Mouse (Mus musculus) right cerebral cortex, postnatal 36 days (tissue): Measurements from ENCODE around the gene Clba1.

Experiments
- DNase-seq, 2 experiments: peaks; one replicate each; pipeline ENCODE4 v3.0.0; 2022; ENCODE audit warnings: low spot score in 2 of 2, mixed read lengths in 1 of 2

Clba1 gene

GRCm38 (mm10) chr12:112808587-112809364 is at the start of gene Clba1:
Gene Clba1 (plus strand): TSS chr12:112808937.
- peak; percentile 93 to 95 for DNase-seq

GRCm38 (mm10) chr12:112759471-112759870 is 49.3 kb upstream of the Clba1 start:
- DNase-seq, result no peak

DNA sequence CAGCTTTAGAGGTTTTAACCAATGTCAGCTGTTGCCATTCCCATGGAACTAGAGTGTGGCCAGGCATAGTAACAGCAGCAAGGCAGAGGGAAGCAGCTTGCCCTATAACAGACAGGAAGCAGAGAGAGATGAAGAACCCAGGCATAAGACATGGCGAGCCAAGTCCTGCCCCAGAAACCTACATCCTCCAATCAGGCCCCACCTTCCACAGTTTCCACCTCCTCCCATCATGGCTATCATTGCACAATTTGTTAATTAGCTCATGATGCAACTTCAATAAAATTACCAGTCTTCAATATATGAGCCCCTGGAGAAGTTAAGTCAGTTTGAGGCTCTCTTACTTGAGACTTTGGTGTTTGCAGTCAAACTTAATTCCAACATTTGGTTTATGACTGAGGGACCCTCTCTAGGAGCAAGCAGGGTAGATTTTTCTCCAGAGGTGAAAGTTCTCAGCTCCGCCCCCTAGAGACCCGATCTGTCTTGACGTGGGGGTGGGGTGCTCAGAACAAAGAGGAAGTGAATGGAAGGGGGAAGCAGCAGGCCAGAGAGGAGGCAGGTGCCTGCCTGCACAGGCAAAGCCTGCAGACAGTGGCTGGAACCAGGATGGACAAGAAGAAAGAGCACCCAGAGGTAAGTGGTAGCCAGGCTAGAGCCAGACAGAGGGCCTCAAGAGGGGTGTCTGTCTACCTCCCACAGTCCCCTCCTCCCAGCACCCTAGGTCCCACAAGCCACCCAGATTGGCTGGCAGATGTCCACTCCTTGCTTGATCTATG is 48.4 kb upstream of the Clba1 start, which contains the start of gene Pld4:
Gene Pld4 (plus strand): TSS at position 502 of the 773 bp plus-strand sequence.
- no peak for DNase-seq

DNA sequence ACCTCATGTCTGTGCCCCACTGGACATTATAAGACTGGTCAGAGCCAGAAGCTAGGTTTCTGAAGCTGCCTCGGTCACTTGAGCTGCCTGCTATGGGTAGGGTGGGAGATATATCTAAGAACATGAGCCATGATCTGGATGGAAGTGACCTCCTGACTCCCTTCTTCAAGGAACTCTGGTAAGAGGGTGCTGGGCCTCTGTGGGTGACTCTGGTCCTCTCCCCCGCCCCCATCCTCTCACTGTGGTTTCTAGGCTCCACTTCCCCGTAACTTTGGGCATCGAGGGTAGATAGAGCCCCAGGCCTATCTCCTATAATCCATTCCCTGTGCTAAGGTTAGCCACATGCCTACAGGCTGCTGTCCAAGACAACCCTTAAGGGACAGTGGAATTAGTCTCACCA is 47.3 kb upstream of the Clba1 start:
- DNase-seq, result no peak

DNA sequence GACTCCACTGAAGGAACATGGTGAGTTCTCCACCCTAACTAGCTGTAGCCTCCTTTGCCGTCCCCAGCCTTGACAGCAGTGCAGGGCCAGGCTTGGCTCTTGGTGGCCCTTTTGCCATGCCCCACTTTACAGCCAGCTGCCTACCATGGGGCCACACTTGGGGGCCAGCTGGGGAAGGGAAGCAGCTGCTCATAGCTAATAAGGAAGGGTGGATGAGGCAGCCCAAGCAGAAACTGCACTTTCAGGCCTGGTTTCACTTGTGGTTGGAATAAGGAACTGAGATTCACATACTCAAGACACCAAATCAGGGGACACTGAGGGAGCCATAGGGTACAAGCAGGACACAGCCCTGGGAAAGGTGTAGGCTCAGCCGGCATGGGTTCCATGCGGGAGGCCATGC is 46.7 kb upstream of the Clba1 start:
- no peak for DNase-seq

DNA sequence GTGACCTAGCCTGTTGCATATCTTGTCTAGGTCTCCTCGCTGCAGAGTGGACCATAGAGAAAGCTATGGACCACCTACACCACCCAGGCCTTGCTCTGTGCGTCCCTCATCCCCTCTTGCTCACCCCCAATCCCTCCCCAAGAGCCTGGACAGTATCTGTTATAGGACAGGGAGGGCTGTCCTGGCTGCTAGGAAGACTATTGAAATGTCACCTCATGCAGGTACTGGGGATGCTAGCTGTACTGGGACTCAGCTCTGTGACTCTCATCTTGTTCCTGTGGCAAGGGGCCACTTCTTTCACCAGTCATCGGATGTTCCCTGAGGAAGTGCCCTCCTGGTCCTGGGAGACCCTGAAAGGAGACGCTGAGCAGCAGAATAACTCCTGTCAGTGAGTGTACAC is 45.6 kb upstream of the Clba1 start:
- no peak for DNase-seq

DNA sequence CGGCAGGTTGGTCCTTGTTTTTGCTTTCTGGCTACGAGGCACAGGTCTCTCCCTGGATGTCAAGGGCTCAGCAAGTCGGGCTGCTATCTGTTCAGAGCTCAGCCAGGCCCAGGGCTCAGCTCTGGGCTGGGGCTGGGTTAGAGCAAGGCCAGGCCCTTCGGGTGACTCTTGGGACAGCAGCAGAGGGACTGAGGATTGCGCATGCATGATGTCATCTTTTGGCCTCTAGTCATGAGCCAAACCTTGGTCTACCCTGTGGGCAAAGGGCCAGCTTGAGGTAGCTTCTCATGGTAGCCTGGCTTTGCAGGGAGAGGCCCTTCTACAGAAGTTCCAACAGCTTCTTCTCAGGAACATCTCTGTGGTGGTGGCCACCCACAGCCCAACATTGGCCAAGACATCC is 44.6 kb upstream of the Clba1 start:
- DNase-seq, result no peak

- no peak for DNase-seq
These were observed 43.7 kb upstream of the Clba1 start for GRCm38 (mm10) chr12:112764991-112765390.

GRCm38 (mm10) chr12:112766586-112766985 is 42.2 kb upstream of the Clba1 start:
- DNase-seq, result no peak

- no peak for DNase-seq
These were observed 41.5 kb upstream of the Clba1 start for GRCm38 (mm10) chr12:112767036-112767890.

DNA sequence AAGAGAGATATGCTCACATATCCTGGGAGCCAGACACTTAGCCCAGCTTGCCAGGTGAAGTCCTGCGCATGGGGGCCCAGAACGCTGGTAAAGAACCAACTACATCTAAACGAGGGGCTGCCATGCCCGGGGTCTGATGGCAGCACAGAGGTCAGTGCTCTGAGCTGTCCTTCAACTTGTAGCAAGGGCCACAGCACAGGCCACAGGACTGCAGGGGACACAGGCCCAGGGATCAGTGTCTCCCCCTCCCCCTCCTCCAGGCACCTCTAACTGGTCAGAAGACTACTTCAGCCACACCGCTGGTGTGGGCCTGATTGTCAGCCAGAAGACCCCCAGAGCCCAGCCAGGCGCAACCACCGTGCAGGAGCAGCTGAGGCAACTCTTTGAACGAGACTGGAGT is 40.6 kb upstream of the Clba1 start:
- DNase-seq, result no peak

- DNase-seq, result no peak
These were observed 39.7 kb upstream of the Clba1 start for GRCm38 (mm10) chr12:112769031-112769430.

DNA sequence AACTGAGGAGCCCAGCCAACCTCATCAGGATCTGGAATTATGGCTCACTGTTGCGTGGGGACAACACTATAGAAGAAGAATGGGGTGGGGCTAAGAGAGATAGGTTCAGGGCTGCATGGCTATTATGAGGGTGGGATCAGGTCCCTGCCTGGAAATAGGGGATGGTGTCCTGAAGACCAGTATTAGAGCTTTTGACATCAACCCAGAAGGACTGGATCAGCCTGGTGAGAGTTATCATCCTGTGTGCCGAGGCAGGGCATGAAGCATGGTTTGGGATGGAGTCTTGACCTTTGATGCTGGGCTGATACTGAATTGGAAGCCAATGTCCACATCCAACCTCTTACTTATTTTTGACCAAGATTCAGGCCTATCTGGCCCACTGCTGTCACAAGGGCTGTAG is 39.0 kb upstream of the Clba1 start:
- no peak for DNase-seq

DNA sequence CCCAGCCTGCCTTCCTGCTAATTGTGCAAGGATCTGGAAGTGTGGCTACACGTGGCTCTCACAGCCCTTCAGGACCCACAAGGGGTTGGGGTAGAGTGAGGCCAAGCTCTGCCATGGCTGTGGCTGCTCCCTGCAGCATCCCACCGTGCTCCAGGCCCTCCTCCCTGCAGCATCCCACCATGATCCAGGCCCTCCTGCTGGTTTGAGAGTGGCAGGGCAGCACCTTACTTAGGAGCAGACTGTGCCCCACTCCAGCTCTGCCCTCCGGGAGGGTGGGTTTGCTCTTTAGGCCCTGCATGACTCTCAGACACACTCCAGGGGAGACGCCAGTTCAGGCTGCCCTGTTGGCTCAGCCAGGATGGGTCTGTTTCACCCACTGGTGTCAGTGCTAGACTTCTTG is 38.3 kb upstream of the Clba1 start:
- DNase-seq, result no peak

DNA sequence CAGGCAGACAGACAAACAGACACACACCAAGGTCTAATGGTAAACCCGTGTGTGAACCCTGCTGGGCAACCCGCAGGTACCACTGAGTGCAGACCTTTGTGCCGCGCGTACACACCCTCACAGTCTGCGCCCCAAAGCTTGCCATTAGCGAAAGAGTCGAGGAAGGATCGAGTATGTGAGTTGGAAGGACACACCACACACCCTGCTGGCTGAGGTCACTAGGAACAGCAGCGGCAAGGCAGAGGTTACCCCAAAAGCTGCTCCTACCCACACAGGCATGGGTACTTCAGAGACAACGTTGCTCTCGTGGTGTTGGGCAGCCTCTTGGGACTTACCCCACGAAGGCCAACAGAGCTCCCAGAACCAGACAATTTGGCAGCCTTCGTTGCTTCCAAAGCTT is 36.4 kb upstream of the Clba1 start:
- DNase-seq, result no peak

DNA sequence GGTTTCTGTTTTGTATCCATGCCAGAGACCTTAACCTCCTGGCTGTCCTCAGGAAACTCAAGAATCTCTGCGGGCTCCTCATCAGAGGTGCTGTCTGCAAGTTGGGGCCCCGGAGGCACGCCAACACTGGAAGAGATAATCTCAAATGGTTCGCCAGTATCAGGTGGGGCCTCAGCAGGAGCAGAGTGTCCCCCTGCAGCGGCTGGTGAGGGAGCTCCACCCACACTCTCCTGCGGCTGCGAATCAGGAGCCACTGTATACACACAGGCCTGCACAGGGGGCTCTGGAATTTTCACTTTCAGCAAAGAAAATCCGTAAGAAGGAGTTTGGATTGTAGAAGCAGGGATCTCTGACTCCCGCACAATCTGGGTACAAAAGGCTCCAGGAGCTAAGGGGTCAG is 35.4 kb upstream of the Clba1 start:
- no peak for DNase-seq

- DNase-seq, result no peak
These were observed 34.7 kb upstream of the Clba1 start for GRCm38 (mm10) chr12:112774026-112774425.

- no peak for DNase-seq
These were observed 34.3 kb upstream of the Clba1 start for GRCm38 (mm10) chr12:112774481-112774880.

DNA sequence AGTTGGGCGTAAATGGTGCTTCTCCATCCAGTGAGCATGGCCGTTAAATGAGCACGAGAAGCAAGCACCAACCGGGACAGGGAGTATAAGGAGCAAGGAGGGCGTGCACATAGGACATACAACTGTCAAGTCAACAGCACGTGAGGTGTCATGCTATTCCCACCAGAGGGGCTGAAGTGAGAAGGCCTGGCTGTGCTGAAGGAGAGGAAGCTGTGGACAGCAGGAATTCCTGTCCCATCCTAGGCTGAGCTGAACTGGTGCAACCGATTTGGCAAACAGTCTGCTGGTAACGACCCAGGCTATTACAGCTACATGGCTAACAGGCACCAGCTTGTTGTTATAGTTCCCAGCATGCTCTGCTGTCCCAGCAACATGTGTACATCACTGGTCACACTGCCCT is 17.7 kb upstream of the Clba1 start:
- no peak for DNase-seq

GRCm38 (mm10) chr12:112793601-112794355 is 15.0 kb upstream of the Clba1 start:
- no peak for DNase-seq

DNA sequence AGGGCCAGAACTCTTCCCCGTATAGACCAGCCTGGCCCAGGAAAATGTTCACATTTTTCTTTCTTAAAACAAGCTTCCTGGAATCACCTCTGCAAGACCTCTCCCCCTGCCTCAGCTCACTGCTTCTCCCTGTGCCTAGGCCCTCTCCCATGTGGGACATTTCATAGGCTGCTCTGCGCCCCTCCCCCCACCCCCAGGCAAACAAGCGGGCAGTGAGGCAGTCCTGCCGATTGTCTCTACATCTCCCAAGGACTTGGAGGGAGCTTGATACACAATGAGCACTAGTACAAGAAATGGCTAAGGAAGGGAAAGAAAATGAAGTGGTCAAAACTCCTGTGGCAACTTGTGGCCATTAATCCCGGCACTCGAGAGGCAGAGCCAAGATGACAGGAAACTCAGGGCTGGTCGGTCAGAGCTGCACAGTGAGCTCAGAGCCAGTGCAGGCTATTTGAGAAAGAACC is 14.4 kb upstream of the Clba1 start:
- no peak for DNase-seq
